Mouse (Mus musculus) ES-E14 (cell line): Measurements from ENCODE around the gene Fam160a1. TPM values are rescaled to one million over a fixed set of nuclear protein-coding genes. Genes with fewer than 3 reads are reported as not detected.

Experiments
- DNase-seq: peaks from one replicate; pipeline ENCODE4 v3.0.0-alpha.2; 2013; ENCODE audit warnings: low read depth, low spot score
- H3K27ac ChIP-seq: 2 replicates; pipeline ENCODE4 v1.5.1; 2012; ENCODE audit warnings: low read depth, mild to moderate bottlenecking, low read length, moderate library complexity, mixed read lengths; ENCODE audit not compliant: poor library complexity, insufficient read depth, severe bottlenecking
- H3K36me3 ChIP-seq: 2 replicates; pipeline ENCODE4 v1.6.1; 2012; ENCODE audit warnings: mild to moderate bottlenecking, low read length, moderate library complexity, mixed read lengths; ENCODE audit not compliant: control insufficient read depth, poor library complexity, insufficient read depth, severe bottlenecking
- H3K4me1 ChIP-seq, 2 experiments: fragments of 150-350 bp in 1 of 2; sonication (generic) in 1 of 2; 2 replicates each; pipeline ENCODE4 v1.6.1; 2012; ENCODE audit warnings: low read length in 2 of 2, mild to moderate bottlenecking in 1 of 2, mixed read lengths in 1 of 2; ENCODE audit not compliant: control insufficient read depth in 2 of 2, insufficient read depth in 2 of 2, poor library complexity in 1 of 2
- H3K4me3 ChIP-seq, 2 experiments: fragments of 150-350 bp in 1 of 2; sonication (generic) in 1 of 2; 2 replicates each; pipeline ENCODE4 v1.5.1; 2012; ENCODE audit warnings: low read length in 2 of 2, low read depth in 1 of 2, mild to moderate bottlenecking in 1 of 2, mixed read lengths in 1 of 2; ENCODE audit not compliant: insufficient read depth in 1 of 2, poor library complexity in 1 of 2, severe bottlenecking in 1 of 2
- H3K9ac ChIP-seq: 2 replicates; pipeline ENCODE4 v1.6.1; 2012; ENCODE audit warnings: low read depth, mild to moderate bottlenecking, low read length, mixed read lengths; ENCODE audit not compliant: poor library complexity, insufficient read depth, severe bottlenecking
- H3K9me3 ChIP-seq: fragments of 150-350 bp; sonication (generic); 2 replicates; pipeline ENCODE4 v1.6.1; 2012; ENCODE audit warnings: low read depth, mild to moderate bottlenecking, low read length; ENCODE audit not compliant: control insufficient read depth, insufficient read depth
- CHD2 ChIP-seq: IDR thresholded peaks from 2 replicates; pipeline ENCODE4 v1.6.1; 2014; ENCODE audit warnings: mild to moderate bottlenecking, low read depth, low read length, inconsistent platforms
- HCFC1 ChIP-seq: IDR thresholded peaks from 2 replicates; pipeline ENCODE4 v1.6.1; 2012; ENCODE audit warnings: low read length, inconsistent platforms, borderline replicate concordance; ENCODE audit not compliant: insufficient read depth
- MAFK ChIP-seq: IDR thresholded peaks from 2 replicates; pipeline ENCODE4 v1.6.1; 2014; ENCODE audit warnings: mild to moderate bottlenecking, low read depth, low read length, inconsistent platforms; ENCODE audit not compliant: insufficient read depth
- ZC3H11A ChIP-seq: IDR thresholded peaks from 2 replicates; pipeline ENCODE4 v1.6.1; 2012; ENCODE audit warnings: low read depth, mild to moderate bottlenecking, inconsistent platforms, low read length, borderline replicate concordance
- ZNF384 ChIP-seq: IDR thresholded peaks from 2 replicates; pipeline ENCODE4 v1.6.1; 2012; ENCODE audit warnings: low read depth, low read length, inconsistent platforms
- in situ Hi-C, 2 experiments: fragments of 600-800 bp; cut with MboI; formaldehyde crosslinking; loops; one replicate each; pipeline ENCODE4 v1.15.1; 2025; ENCODE audit warnings: low sequenced_read_pairs in 2 of 2, inconsistent platforms in 1 of 2; ENCODE audit not compliant: unreplicated experiment in 2 of 2
- total RNA-seq: library from RNA; depleted of rRNA; stranded (reverse); fragments of 300-350 nt; gene quantifications from 2 replicates; pipeline ENCODE4 v1.2.3, GENCODE M21; 2012

Gene Fam160a1
- total RNA-seq, 1 experiment, result 1.4 TPM

- TF ChIP-seq ZC3H11A (no peak), HCFC1 (no peak), ZNF384 (no peak), MAFK (no peak), CHD2 (no peak)
- Histone ChIP-seq H3K4me1 (no peaks in the 10 kb centered on the region), H3K9me3 (no peaks in the 10 kb centered on the region), H3K27ac (no peak overlapping the region), H3K36me3 (peaks cover 3% of the 10 kb centered on the region), H3K4me3 (no peak overlapping the region), H3K9ac (no peak overlapping the region)
- in situ Hi-C loops, result no loop called here
- DNase-seq, result no peak
Measured at GRCm38 (mm10) chr3:85649176-85649575, 167.9 kb downstream of the Fam160a1 start.

DNA sequence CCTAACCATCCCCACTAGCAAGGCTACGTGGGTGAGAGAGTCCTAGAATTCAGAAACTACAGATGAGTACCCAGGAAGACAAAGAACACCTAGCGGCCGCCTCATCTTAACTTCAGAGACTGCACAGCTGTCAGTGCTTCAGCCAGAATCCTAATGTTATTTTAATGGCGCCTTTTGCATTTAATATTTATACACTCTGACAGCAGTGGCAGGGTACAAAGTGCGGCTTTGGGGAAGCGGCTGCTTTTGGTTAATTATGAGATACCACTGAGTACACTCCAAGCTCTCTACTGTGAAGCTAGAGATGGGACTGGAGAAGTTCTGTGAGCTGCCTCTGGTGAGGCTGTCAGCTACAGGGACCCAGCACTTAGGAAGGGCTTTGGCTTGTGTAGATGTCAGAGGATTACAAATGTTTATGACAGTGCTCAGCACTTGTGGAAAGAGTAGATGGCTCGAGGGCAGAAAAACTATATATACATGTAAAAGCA lies 171.5 kb downstream of the Fam160a1 start:
- H3K4me1 ChIP-seq, result no peaks in the 10 kb centered on the region
- H3K9ac ChIP-seq, result no peak overlapping the region
- no peaks in the 10 kb centered on the region for H3K36me3 ChIP-seq
- H3K4me3 ChIP-seq, result no peak overlapping the region
- TF ChIP-seq ZNF384 (no peak), MAFK (no peak), CHD2 (no peak)
- in situ Hi-C loops, result no loop called here
- H3K9me3 ChIP-seq, result no peaks in the 10 kb centered on the region
- no peak overlapping the region for H3K27ac ChIP-seq
- no peak for DNase-seq

DNA sequence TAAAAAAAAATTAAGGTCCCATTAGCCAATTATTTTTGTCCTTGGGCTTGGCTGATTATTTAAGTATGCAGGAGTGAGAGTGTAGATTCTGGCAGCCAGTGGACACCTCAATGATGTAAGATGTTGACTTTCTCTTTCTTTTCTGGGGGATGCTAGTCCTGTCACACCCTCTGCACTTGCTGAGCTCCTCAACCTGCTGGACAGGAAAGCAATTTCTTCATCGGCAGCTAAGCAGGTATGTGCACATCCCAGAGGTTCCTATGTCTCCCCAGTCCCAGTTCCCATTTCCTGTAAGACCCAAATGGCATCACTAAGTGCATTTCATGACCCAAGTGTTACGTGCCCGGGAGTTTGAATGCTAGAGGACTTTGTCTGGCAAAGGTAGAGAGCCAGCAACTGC lies 172.3 kb downstream of the Fam160a1 start:
- H3K36me3 ChIP-seq, result no peaks in the 10 kb centered on the region
- H3K9ac ChIP-seq, result no peak overlapping the region
- DNase-seq, result no peak
- H3K4me1 ChIP-seq, result no peaks in the 10 kb centered on the region
- H3K27ac ChIP-seq, result no peak overlapping the region
- TF ChIP-seq MAFK (no peak), ZC3H11A (no peak), CHD2 (no peak), HCFC1 (no peak), ZNF384 (no peak)
- no peak overlapping the region for H3K4me3 ChIP-seq
- no peaks in the 10 kb centered on the region for H3K9me3 ChIP-seq
- in situ Hi-C loops, result no loop called here

- in situ Hi-C loops, result no loop called here
Measured at GRCm38 (mm10) chr3:85641751-85642150, 175.3 kb downstream of the Fam160a1 start.

GRCm38 (mm10) chr3:85636716-85637447 lies 180.2 kb downstream of the Fam160a1 start:
- no peak for DNase-seq
- H3K27ac ChIP-seq, result no peak overlapping the region
- in situ Hi-C loops, result no loop called here
- no peaks in the 10 kb centered on the region; the same call in 1 of the 2 replicates for H3K36me3 ChIP-seq
- H3K9ac ChIP-seq, result no peak overlapping the region
- no peak overlapping the region for H3K4me3 ChIP-seq
- H3K9me3 ChIP-seq, result no peaks in the 10 kb centered on the region
- no peak for TF ChIP-seq ZC3H11A
- TF ChIP-seq ZNF384, result no peak
- TF ChIP-seq HCFC1, result no peak
- TF ChIP-seq CHD2, result no peak
- TF ChIP-seq MAFK, result no peak
- no peaks in the 10 kb centered on the region for H3K4me1 ChIP-seq

More at GRCm38 (mm10) chr3:85641751-85642150, 175.3 kb downstream of the Fam160a1 start:
- no peaks in the 10 kb centered on the region for H3K4me1 ChIP-seq
- H3K4me3 ChIP-seq, result no peak overlapping the region
- H3K27ac ChIP-seq, result no peak overlapping the region
- TF ChIP-seq ZNF384, result no peak
- no peak for TF ChIP-seq MAFK
- TF ChIP-seq ZC3H11A, result no peak
- TF ChIP-seq HCFC1, result no peak
- no peak for TF ChIP-seq CHD2
- no peaks in the 10 kb centered on the region; the same call in 1 of the 2 replicates for H3K36me3 ChIP-seq
- H3K9me3 ChIP-seq, result no peaks in the 10 kb centered on the region
- no peak for DNase-seq
- no peak overlapping the region for H3K9ac ChIP-seq
